Mouse (Mus musculus): ENCODE measurements around the gene Slc45a3. TPM values are rescaled to one million over a fixed set of nuclear protein-coding genes. Genes with fewer than 3 reads are reported as not detected.

Slc45a3 gene
- polyA plus RNA-seq, 1 experiment from 2014 or later, result 0.93 TPM

- WGBS (ENCODE audit: insufficient replicate concordance), result 92% methylated on average over 1 of the region's 1 CpGs
- no peaks in the 10 kb centered on the region for H3K9me3 ChIP-seq (replicated peaks; ENCODE audit: control insufficient read depth, low read length)
- ATAC-seq (replicated peaks; ENCODE audit: insufficient number of reproducible peaks, low FRiP score, low TSS enrichment), result no peak
- no peak overlapping the region for H3K27ac ChIP-seq (ENCODE audit: low read depth, low read length)
- H3K4me2 ChIP-seq, result no peak overlapping the region
- no peaks in the 10 kb centered on the region for H3K36me3 ChIP-seq (ENCODE audit: control insufficient read depth, insufficient read depth, low read length)
- H3K27me3 ChIP-seq (ENCODE audit: control insufficient read depth, insufficient read depth, low read length), result no peaks in the 10 kb centered on the region
- H3K9ac ChIP-seq (ENCODE audit: low read depth, low read length), result no peak overlapping the region
- peaks cover 10% of the 10 kb centered on the region; the same call in 1 of the 2 replicates for H3K4me1 ChIP-seq (ENCODE audit: control insufficient read depth, insufficient read depth, low read length)
- H3K4me3 ChIP-seq (ENCODE audit: low read depth, low read length), result no peak overlapping the region
These were observed 21.3 kb upstream of the Slc45a3 start for GRCm38 (mm10) chr1:131941501-131941900.

GRCm38 (mm10) chr1:131942621-131943590, 19.9 kb upstream of the Slc45a3 start:
- H3K4me3 ChIP-seq (ENCODE audit: low read depth, low read length), result no peak overlapping the region
- H3K9ac ChIP-seq (ENCODE audit: low read depth, low read length), result no peak overlapping the region
- H3K4me2 ChIP-seq, result no peak overlapping the region
- ATAC-seq (replicated peaks; ENCODE audit: insufficient number of reproducible peaks, low FRiP score, low TSS enrichment), result no peak
- no peak overlapping the region for H3K27ac ChIP-seq (ENCODE audit: low read depth, low read length)
- no peaks in the 10 kb centered on the region for H3K27me3 ChIP-seq (ENCODE audit: control insufficient read depth, insufficient read depth, low read length)
- H3K36me3 ChIP-seq (ENCODE audit: control insufficient read depth, insufficient read depth, low read length), result no peaks in the 10 kb centered on the region
- 48% methylated on average over 16 of the region's 16 CpGs for WGBS (ENCODE audit: insufficient replicate concordance)
- peaks cover 10% of the 10 kb centered on the region; the same call in 1 of the 2 replicates for H3K4me1 ChIP-seq (ENCODE audit: control insufficient read depth, insufficient read depth, low read length)
- no peaks in the 10 kb centered on the region for H3K9me3 ChIP-seq (replicated peaks; ENCODE audit: control insufficient read depth, low read length)

- Histone ChIP-seq H3K36me3 (ENCODE audit: control insufficient read depth, insufficient read depth, low read length) (no peaks in the 10 kb centered on the region), H3K4me1 (ENCODE audit: control insufficient read depth, insufficient read depth, low read length) (0 out of 2 replicates have a peak, but pooled peaks cover 3% of the 10 kb centered on the region), H3K9me3 (replicated peaks; ENCODE audit: control insufficient read depth, low read length) (no peaks in the 10 kb centered on the region), H3K4me3 (ENCODE audit: low read depth, low read length) (no peak overlapping the region), H3K9ac (ENCODE audit: low read depth, low read length) (no peak overlapping the region), H3K4me2 (no peak overlapping the region), H3K27ac (ENCODE audit: low read depth, low read length) (no peak overlapping the region), H3K27me3 (ENCODE audit: control insufficient read depth, insufficient read depth, low read length) (no peaks in the 10 kb centered on the region)
- no peak for ATAC-seq (replicated peaks; ENCODE audit: insufficient number of reproducible peaks, low FRiP score, low TSS enrichment)
- 44% methylated on average over 10 of the region's 10 CpGs for WGBS (ENCODE audit: insufficient replicate concordance)
These were observed 16.9 kb upstream of the Slc45a3 start for GRCm38 (mm10) chr1:131945674-131946440.

GRCm38 (mm10) chr1:131946462-131947215, 16.1 kb upstream of the Slc45a3 start:
- no peak for ATAC-seq (replicated peaks; ENCODE audit: insufficient number of reproducible peaks, low FRiP score, low TSS enrichment)
- 0 out of 2 replicates have a peak, but pooled peaks cover 3% of the 10 kb centered on the region for H3K4me1 ChIP-seq (ENCODE audit: control insufficient read depth, insufficient read depth, low read length)
- no peaks in the 10 kb centered on the region for H3K36me3 ChIP-seq (ENCODE audit: control insufficient read depth, insufficient read depth, low read length)
- 78% methylated on average over 11 of the region's 11 CpGs for WGBS (ENCODE audit: insufficient replicate concordance)
- no peaks in the 10 kb centered on the region for H3K27me3 ChIP-seq (ENCODE audit: control insufficient read depth, insufficient read depth, low read length)
- H3K4me2 ChIP-seq, result no peak overlapping the region
- no peak overlapping the region for H3K9ac ChIP-seq (ENCODE audit: low read depth, low read length)
- H3K4me3 ChIP-seq (ENCODE audit: low read depth, low read length), result no peak overlapping the region
- no peak overlapping the region for H3K27ac ChIP-seq (ENCODE audit: low read depth, low read length)
- no peaks in the 10 kb centered on the region for H3K9me3 ChIP-seq (replicated peaks; ENCODE audit: control insufficient read depth, low read length)

- ATAC-seq (replicated peaks; ENCODE audit: insufficient number of reproducible peaks, low FRiP score, low TSS enrichment), result no peak
- H3K9ac ChIP-seq (ENCODE audit: low read depth, low read length), result no peak overlapping the region
- WGBS (ENCODE audit: insufficient replicate concordance), result 33% methylated on average over 1 of the region's 1 CpGs
These were observed 14.7 kb upstream of the Slc45a3 start for GRCm38 (mm10) chr1:131947997-131948525.

GRCm38 (mm10) chr1:131954242-131954865, 8.4 kb upstream of the Slc45a3 start:
- Histone ChIP-seq H3K36me3 (ENCODE audit: control insufficient read depth, insufficient read depth, low read length) (no peaks in the 10 kb centered on the region), H3K9ac (ENCODE audit: low read depth, low read length) (no peak overlapping the region), H3K4me2 (no peak overlapping the region), H3K4me1 (ENCODE audit: control insufficient read depth, insufficient read depth, low read length) (0 out of 2 replicates have a peak, but pooled peaks cover 5% of the 10 kb centered on the region), H3K4me3 (ENCODE audit: low read depth, low read length) (no peak overlapping the region), H3K27ac (ENCODE audit: low read depth, low read length) (no peak overlapping the region), H3K9me3 (replicated peaks; ENCODE audit: control insufficient read depth, low read length) (no peaks in the 10 kb centered on the region), H3K27me3 (ENCODE audit: control insufficient read depth, insufficient read depth, low read length) (peaks cover 4% of the 10 kb centered on the region; the same call in 1 of the 2 replicates)
- ATAC-seq (replicated peaks; ENCODE audit: insufficient number of reproducible peaks, low FRiP score, low TSS enrichment), result no peak
- WGBS (ENCODE audit: insufficient replicate concordance), result 72% methylated on average over 12 of the region's 12 CpGs

More at GRCm38 (mm10) chr1:131947997-131948525, 14.7 kb upstream of the Slc45a3 start:
- H3K4me2 ChIP-seq, result no peak overlapping the region
- no peaks in the 10 kb centered on the region for H3K36me3 ChIP-seq (ENCODE audit: control insufficient read depth, insufficient read depth, low read length)
- no peak overlapping the region for H3K27ac ChIP-seq (ENCODE audit: low read depth, low read length)
- no peaks in the 10 kb centered on the region for H3K9me3 ChIP-seq (replicated peaks; ENCODE audit: control insufficient read depth, low read length)
- no peaks in the 10 kb centered on the region for H3K27me3 ChIP-seq (ENCODE audit: control insufficient read depth, insufficient read depth, low read length)
- no peak overlapping the region for H3K4me3 ChIP-seq (ENCODE audit: low read depth, low read length)
- 0 out of 2 replicates have a peak, but pooled peaks cover 3% of the 10 kb centered on the region for H3K4me1 ChIP-seq (ENCODE audit: control insufficient read depth, insufficient read depth, low read length)

- ATAC-seq (replicated peaks; ENCODE audit: insufficient number of reproducible peaks, low FRiP score, low TSS enrichment), result no peak
- Histone ChIP-seq H3K9me3 (replicated peaks; ENCODE audit: control insufficient read depth, low read length) (no peaks in the 10 kb centered on the region), H3K4me3 (ENCODE audit: low read depth, low read length) (no peak overlapping the region), H3K9ac (ENCODE audit: low read depth, low read length) (no peak overlapping the region), H3K27me3 (ENCODE audit: control insufficient read depth, insufficient read depth, low read length) (peaks cover 11% of the 10 kb centered on the region; the same call in 1 of the 2 replicates), H3K36me3 (ENCODE audit: control insufficient read depth, insufficient read depth, low read length) (no peaks in the 10 kb centered on the region), H3K4me2 (no peak overlapping the region), H3K27ac (ENCODE audit: low read depth, low read length) (no peak overlapping the region), H3K4me1 (ENCODE audit: control insufficient read depth, insufficient read depth, low read length) (0 out of 2 replicates have a peak, but pooled peaks cover 5% of the 10 kb centered on the region)
- WGBS (ENCODE audit: insufficient replicate concordance), result 30% methylated on average over 3 of the region's 3 CpGs
These were observed 7.5 kb upstream of the Slc45a3 start for GRCm38 (mm10) chr1:131955131-131955757.
